Mouse (Mus musculus) stomach, embryonic 16.5 days (tissue): ENCODE data around the gene Umodl1. TPM values are rescaled to one million over a fixed set of nuclear protein-coding genes. Genes with fewer than 3 reads are reported as not detected.

Source experiments
- microRNA-seq: library from miRNA; unstranded; fragments of <30 nt; microRNA quantifications from one replicate; pipeline ENCODE4, GENCODE M21; 2016
- polyA plus RNA-seq: library from polyadenylated mRNA; unstranded; fragments of >200 nt; fragmentation: Nextera tagmentation; extraction: Ambion mirVana; gene quantifications from 2 replicates; pipeline ENCODE4 v1.2.1, GENCODE M21; 2015

Gene Umodl1
- polyA plus RNA-seq, 1 experiment from 2014 or later, result not detected

Small RNA genes lying within 50 kb of the gene (microRNA-seq; reads per million reads assigned to microRNA genes)
- gene Gm24026, result not detected

Other genes with a start within 250 kb of the Umodl1 start
- gene Glp1r, start 52.8 kb upstream of the Umodl1 start, polyA plus RNA-seq, result 0.19 and 0.21 TPM in 2 replicates
- gene Abcg1, start 103.0 kb downstream of the Umodl1 start, polyA plus RNA-seq, result 11.3 and 15.4 TPM in 2 replicates
- 109 and 128 TPM in 2 replicates for gene Tff3, start 175.0 kb downstream of the Umodl1 start, polyA plus RNA-seq
- 99.1 and 132 TPM in 2 replicates for gene Tff2, start 189.6 kb downstream of the Umodl1 start, polyA plus RNA-seq
- gene Tff1, start 210.6 kb downstream of the Umodl1 start, polyA plus RNA-seq, result 263 and 418 TPM in 2 replicates
- 0.39 and 0.89 TPM in 2 replicates for gene Tmprss3, start 244.3 kb downstream of the Umodl1 start, polyA plus RNA-seq